Mouse (Mus musculus) embryonic fibroblast, embryonic 13.5 days (primary cell): ENCODE measurements around the gene Chn2. TPM values are rescaled to one million over a fixed set of nuclear protein-coding genes. Genes with fewer than 3 reads are reported as not detected.

Source experiments
- H3K27ac ChIP-seq: 2 replicates; pipeline ENCODE4 v1.5.1; 2012; ENCODE audit warnings: low read length, control low read depth, inconsistent platforms; ENCODE audit not compliant: insufficient read depth
- H3K4me1 ChIP-seq: 2 replicates; pipeline ENCODE4 v1.6.1; 2011; ENCODE audit warnings: low read length; ENCODE audit not compliant: control insufficient read depth, insufficient read depth
- H3K4me3 ChIP-seq: 2 replicates; pipeline ENCODE4 v1.5.1; 2011; ENCODE audit warnings: mild to moderate bottlenecking, control low read depth, low read length; ENCODE audit not compliant: insufficient read depth
- CTCF ChIP-seq: IDR thresholded peaks from 2 replicates; pipeline ENCODE4 v1.5.1; 2011; ENCODE audit warnings: mild to moderate bottlenecking, control low read depth, low read length, moderate library complexity, borderline replicate concordance; ENCODE audit not compliant: insufficient read depth
- POLR2A ChIP-seq: IDR thresholded peaks from 2 replicates; pipeline ENCODE4 v1.6.1; 2011; ENCODE audit warnings: low read depth, mild to moderate bottlenecking, control low read depth, low read length, moderate library complexity
- polyA plus RNA-seq: library from polyadenylated mRNA; stranded (reverse); fragments of >200 nt; gene quantifications from 2 replicates; pipeline ENCODE4 v1.2.4, GENCODE M21; 2011; ENCODE audit warnings: low read depth; ENCODE audit not compliant: missing spikeins, insufficient read length

Chn2 gene
- polyA plus RNA-seq, 1 experiment, result 3.2 TPM

GRCm38 (mm10) chr6:54018861-54019260 lies 20.5 kb upstream of the Chn2 start:
- H3K4me1 ChIP-seq, result no peaks in the 10 kb centered on the region
- TF ChIP-seq POLR2A (no peak), CTCF (no peak)
- H3K27ac ChIP-seq, result no peak overlapping the region
- H3K4me3 ChIP-seq, result no peak overlapping the region

- no peak overlapping the region for H3K27ac ChIP-seq
- no peak for TF ChIP-seq CTCF
- TF ChIP-seq POLR2A, result no peak
- H3K4me3 ChIP-seq, result no peak overlapping the region
- no peaks in the 10 kb centered on the region for H3K4me1 ChIP-seq
Measured at GRCm38 (mm10) chr6:54021123-54021789, 18.1 kb upstream of the Chn2 start.

- H3K4me3 ChIP-seq, result no peak overlapping the region
- TF ChIP-seq POLR2A, result no peak
- TF ChIP-seq CTCF, result no peak
- H3K4me1 ChIP-seq, result no peaks in the 10 kb centered on the region
- no peak overlapping the region for H3K27ac ChIP-seq
Measured at GRCm38 (mm10) chr6:54023846-54024245, 15.5 kb upstream of the Chn2 start.

DNA sequence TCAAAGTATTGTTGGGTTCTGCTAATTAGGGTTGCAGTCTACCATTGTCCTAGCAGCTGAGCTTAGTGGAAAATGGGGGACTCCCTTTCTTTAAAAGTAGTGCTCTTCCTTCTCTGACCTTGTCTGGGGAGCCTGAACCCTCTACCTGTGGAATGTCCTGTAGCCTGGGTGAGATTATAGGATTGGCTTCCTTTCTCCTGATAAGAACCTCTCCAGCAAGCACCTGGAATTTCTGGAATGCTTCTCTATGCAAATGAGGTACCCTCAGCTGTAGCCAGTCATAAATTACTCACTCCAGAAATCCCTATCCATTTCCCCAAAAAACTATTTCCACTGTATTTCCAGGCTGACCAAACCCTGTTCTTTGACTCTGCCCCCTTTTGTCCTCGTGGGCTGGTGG lies 10.6 kb upstream of the Chn2 start:
- TF ChIP-seq CTCF (no peak), POLR2A (no peak)
- Histone ChIP-seq H3K4me1 (no peaks in the 10 kb centered on the region), H3K27ac (no peak overlapping the region), H3K4me3 (no peak overlapping the region)

GRCm38 (mm10) chr6:54030351-54030750 lies 9.0 kb upstream of the Chn2 start:
- no peaks in the 10 kb centered on the region for H3K4me1 ChIP-seq
- TF ChIP-seq CTCF (no peak), POLR2A (no peak)
- no peak overlapping the region for H3K27ac ChIP-seq
- no peak overlapping the region for H3K4me3 ChIP-seq

DNA sequence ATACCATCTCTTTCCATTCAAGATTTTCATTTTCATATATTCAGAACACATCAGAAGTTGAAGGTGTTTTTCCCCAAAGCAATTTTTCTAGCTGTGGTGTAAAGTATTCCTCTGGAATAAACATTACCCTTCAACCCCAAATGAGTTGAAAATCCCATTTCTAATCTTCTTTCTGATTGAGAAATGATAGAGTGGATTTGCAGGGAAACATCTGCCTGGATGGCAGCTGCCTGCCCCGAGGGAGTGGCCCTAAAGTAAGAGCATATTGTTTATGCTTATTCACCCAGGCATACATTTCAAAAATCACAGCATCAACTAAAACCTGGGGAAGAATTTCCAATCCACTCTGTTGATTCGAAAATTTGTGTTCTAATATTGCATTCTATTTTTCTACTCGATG lies 8.6 kb upstream of the Chn2 start:
- TF ChIP-seq CTCF, result no peak
- no peak for TF ChIP-seq POLR2A
- Histone ChIP-seq H3K4me3 (no peak overlapping the region), H3K27ac (no peak overlapping the region), H3K4me1 (no peaks in the 10 kb centered on the region)

- Histone ChIP-seq H3K4me1 (no peaks in the 10 kb centered on the region), H3K27ac (no peak overlapping the region), H3K4me3 (no peak overlapping the region)
- TF ChIP-seq CTCF (peak; percentile 79), POLR2A (no peak)
Measured at GRCm38 (mm10) chr6:54034471-54034870, 4.9 kb upstream of the Chn2 start.

DNA sequence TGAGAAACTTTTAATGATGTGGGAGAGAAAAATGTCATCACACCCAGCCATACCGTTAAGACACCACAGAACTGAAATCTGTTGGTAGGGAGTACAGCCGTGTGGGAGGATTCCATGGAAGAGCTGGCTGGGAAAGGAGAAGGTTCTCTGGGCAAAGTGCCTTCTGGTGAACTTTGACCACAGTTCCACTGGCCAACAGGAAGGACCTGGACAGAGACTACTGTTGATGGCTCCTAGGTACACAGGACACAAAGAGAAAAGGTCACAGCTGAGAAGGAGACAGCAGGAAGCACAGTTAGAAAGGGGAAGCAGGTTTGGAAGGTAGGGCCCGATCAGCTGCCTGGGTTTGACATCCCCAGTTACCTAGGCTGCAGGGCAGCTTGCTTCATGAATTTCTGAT lies 3.8 kb upstream of the Chn2 start:
- H3K27ac ChIP-seq, result no peak overlapping the region
- TF ChIP-seq CTCF, result no peak
- TF ChIP-seq POLR2A, result no peak
- H3K4me1 ChIP-seq, result no peaks in the 10 kb centered on the region
- H3K4me3 ChIP-seq, result no peak overlapping the region

- no peaks in the 10 kb centered on the region for H3K4me1 ChIP-seq
- TF ChIP-seq CTCF, result no peak
- no peak for TF ChIP-seq POLR2A
- H3K4me3 ChIP-seq, result no peak overlapping the region; the same call in 1 of the 2 replicates
- no peak overlapping the region for H3K27ac ChIP-seq
Measured at GRCm38 (mm10) chr6:54038866-54039265, 488 bp upstream of the Chn2 start.

GRCm38 (mm10) chr6:54039805-54040447 lies 572 bp downstream of the Chn2 start:
- TF ChIP-seq POLR2A (no peak), CTCF (no peak)
- Histone ChIP-seq H3K27ac (no peak overlapping the region), H3K4me3 (peak overlapping the region; percentile 46), H3K4me1 (no peaks in the 10 kb centered on the region)

DNA sequence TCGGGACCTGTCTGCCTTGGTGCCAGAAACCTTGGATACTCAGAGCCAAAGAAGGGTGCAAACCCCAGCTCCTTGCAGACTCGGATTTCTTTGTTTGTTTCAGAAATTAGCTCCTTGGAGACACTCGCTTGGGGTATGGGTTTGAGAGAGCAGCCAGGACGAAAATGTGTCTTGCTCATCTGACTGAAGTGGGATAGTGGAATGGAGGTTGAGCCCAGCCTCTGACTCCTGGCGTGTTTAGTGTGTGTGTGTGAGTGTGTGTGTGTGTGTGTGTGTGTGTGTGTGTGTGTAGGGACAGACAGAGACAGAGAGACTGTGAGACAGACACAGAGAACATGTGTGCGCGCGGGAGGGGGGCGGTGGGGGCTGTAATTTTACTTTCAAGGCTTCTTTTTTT lies 1.1 kb downstream of the Chn2 start:
- Histone ChIP-seq H3K27ac (no peak overlapping the region), H3K4me1 (no peaks in the 10 kb centered on the region), H3K4me3 (peak overlapping the region; percentile 46)
- TF ChIP-seq CTCF, result no peak
- no peak for TF ChIP-seq POLR2A
